Mouse (Mus musculus) colon, adult 2 months (tissue): ENCODE data around the gene A330070K13Rik. TPM values are rescaled to one million over a fixed set of nuclear protein-coding genes. Genes with fewer than 3 reads are reported as not detected.

Experiments used
- polyA plus RNA-seq: library from polyadenylated mRNA; depleted of rRNA; stranded (reverse); fragments of >200 nt; gene quantifications from 2 replicates; pipeline ENCODE4 v1.2.3, GENCODE M21; 2012; rRNA removed

A330070K13Rik gene
- polyA plus RNA-seq, result not detected in 2 replicates

DNA sequence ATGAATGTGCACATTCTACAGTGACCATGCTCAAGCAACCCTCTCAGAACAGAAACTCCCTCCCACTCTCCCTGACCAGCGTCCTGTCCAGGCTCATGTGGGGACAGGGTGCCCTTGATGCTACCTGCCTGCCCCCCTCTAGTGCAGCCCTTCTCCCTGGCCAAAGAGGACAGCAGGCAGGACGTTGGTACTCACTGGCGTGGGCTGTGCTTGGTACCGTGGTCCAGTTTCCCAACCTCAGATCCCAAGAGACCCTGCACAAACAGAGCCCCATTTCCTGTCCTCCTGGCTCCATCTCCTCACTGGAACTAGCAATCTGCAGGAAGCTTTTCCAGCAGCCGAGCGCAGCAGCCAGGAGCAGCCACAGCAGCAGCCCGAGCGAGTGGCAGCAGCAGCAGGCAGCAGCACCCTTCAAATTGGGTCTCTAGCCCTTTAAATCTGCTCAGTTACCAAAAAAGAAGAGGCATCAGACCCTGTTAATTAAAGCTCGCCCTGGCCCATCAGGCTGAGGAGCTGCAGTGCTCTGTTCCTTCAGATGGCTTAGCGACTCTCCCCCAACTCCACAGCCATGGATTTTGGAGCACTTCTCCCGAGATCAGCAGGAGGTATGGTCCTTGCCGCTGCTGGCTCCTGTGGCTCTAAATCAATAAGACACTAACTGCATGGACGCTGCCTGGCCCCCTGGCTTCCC, at the start of gene A330070K13Rik:
TSS of gene A330070K13Rik (minus strand) at position 410 of the 691 bp plus-strand sequence.

DNA sequence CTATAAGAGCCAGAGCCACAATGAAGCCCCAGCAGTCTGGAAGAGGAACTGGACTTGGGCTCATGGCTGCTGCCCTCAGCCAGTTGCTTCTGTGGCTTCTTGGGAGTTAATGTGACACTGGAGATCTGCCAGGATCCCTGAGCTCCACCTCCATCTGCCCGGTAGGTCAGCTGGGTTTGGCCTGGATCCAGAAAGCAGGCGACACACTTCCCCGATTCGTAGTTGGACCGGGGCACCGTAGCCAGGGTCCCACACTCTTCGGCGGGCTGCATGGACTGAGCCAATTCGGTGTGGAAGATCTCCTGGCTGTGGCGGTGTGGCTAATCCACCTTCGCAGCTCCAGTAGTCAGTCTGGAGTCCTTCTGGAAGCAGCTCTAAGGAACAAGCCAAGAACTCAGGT, 15.2 kb downstream of the A330070K13Rik start, which contains the start of gene Caln1:
TSS of gene Caln1 (plus strand) at position 219 of the 400 bp plus-strand sequence.

Other genes with a start within 250 kb of the A330070K13Rik start
- gene Kctd7, start 239.8 kb downstream of the A330070K13Rik start, polyA plus RNA-seq, result 6.3 and 10.2 TPM in 2 replicates
- 23.0 and 30.3 TPM in 2 replicates for gene Rabgef1, start 212.8 kb downstream of the A330070K13Rik start, polyA plus RNA-seq
- gene Tmem248, start 167.6 kb downstream of the A330070K13Rik start, polyA plus RNA-seq, result 34.8 and 36.1 TPM in 2 replicates
- gene Sbds, start 129.1 kb downstream of the A330070K13Rik start, polyA plus RNA-seq, result 49.1 and 56.7 TPM in 2 replicates
- 9.0 and 10.0 TPM in 2 replicates for gene Tyw1, start 129.0 kb downstream of the A330070K13Rik start, polyA plus RNA-seq
- 0.01 and 0.21 TPM in 2 replicates for gene Caln1, start 15.2 kb downstream of the A330070K13Rik start, polyA plus RNA-seq